In genomic region chr6:121045345-121046080, GRCm38 (mm10) we compare ENCODE assay signal across 9 mouse cellular contexts.
DNase-seq lines count a peak whose midpoint lies in the region; ATAC-seq and TF ChIP-seq lines count a peak whose summit lies in the region.
"Had no signal": no experiment of that assay in that cellular context is flagged by ENCODE, and none has a peak within 500 bp of the region (broad histone marks: within the 10 kb centered on the region; RNA-seq: fewer than 3 reads in every experiment).

No protein-coding gene starts in this region.

- no peak for TF ChIP-seq CTCF in lung, postnatal 0 days (IDR thresholded peaks at IDR 0.05)

- DNase-seq in lung, postnatal 0 days (ENCODE audit: low spot score) = no peak
- DNase-seq in lung, postnatal 25 days (ENCODE audit: low spot score) = no peak
- no peak for DNase-seq in frontal cortex, postnatal 10 days (ENCODE audit: low spot score in 2 of 2)
- DNase-seq in spleen, adult 18-20 months = no peak

- no peak overlapping the region for H3K4me3 ChIP-seq in forebrain, embryonic 16.5 days (replicated peaks; ENCODE audit: low read length)
- H3K4me3 ChIP-seq in forebrain, embryonic 15.5 days = no peak overlapping the region
- no peak overlapping the region for H3K4me3 ChIP-seq in lung, postnatal 0 days (ENCODE audit: low read depth, low read length)
- H3K4me3 ChIP-seq in hindbrain, embryonic 12.5 days = no peak overlapping the region
- no peak overlapping the region for H3K4me3 ChIP-seq in neural tube, embryonic 14.5 days (ENCODE audit: low read depth, low read length)
- H3K4me3 ChIP-seq: stomach, embryonic 15.5 days had no signal

- ATAC-seq in forebrain, embryonic 16.5 days = peak; percentile 34; the same call in 1 of the 2 replicates
- no peak; the same call in 1 of the 2 replicates for ATAC-seq in forebrain, embryonic 15.5 days (replicated peaks)
- ATAC-seq in lung, postnatal 0 days = peak; percentile 56
- peak; percentile 75 for ATAC-seq in hindbrain, embryonic 12.5 days (ENCODE audit: low FRiP score)
- peak; percentile 41; the same call in 1 of the 2 replicates for ATAC-seq in neural tube, embryonic 14.5 days (ENCODE audit: low read depth)

- no peak overlapping the region for H3K27ac ChIP-seq in forebrain, embryonic 16.5 days (ENCODE audit: low read length)
- H3K27ac ChIP-seq in forebrain, embryonic 15.5 days (replicated peaks) = no peak overlapping the region
- no peak overlapping the region for H3K27ac ChIP-seq in lung, postnatal 0 days (ENCODE audit: low read length)
- peak overlapping the region; percentile 18; the same call in 1 of the 2 replicates for H3K27ac ChIP-seq in hindbrain, embryonic 12.5 days
- H3K27ac ChIP-seq in neural tube, embryonic 14.5 days (ENCODE audit: low read depth, low read length) = no peak overlapping the region
- H3K27ac ChIP-seq: stomach, embryonic 15.5 days had no signal

- no peaks in the 10 kb centered on the region for H3K27me3 ChIP-seq in forebrain, embryonic 16.5 days (replicated peaks; ENCODE audit: control insufficient read depth, insufficient read depth, low read length)
- H3K27me3 ChIP-seq in forebrain, embryonic 15.5 days = no peaks in the 10 kb centered on the region
- H3K27me3 ChIP-seq in lung, postnatal 0 days (replicated peaks; ENCODE audit: insufficient read depth, low read length) = no peaks in the 10 kb centered on the region
- no peaks in the 10 kb centered on the region for H3K27me3 ChIP-seq in hindbrain, embryonic 12.5 days
- H3K27me3 ChIP-seq in neural tube, embryonic 14.5 days (ENCODE audit: control insufficient read depth, insufficient read depth, low read length) = no peaks in the 10 kb centered on the region
- H3K27me3 ChIP-seq: stomach, embryonic 15.5 days had no signal

- no peaks in the 10 kb centered on the region for H3K9me3 ChIP-seq in forebrain, embryonic 16.5 days (ENCODE audit: control insufficient read depth, low read length)
- H3K9me3 ChIP-seq in forebrain, embryonic 15.5 days = no peaks in the 10 kb centered on the region
- no peaks in the 10 kb centered on the region for H3K9me3 ChIP-seq in lung, postnatal 0 days (ENCODE audit: low read length)
- no peaks in the 10 kb centered on the region for H3K9me3 ChIP-seq in hindbrain, embryonic 12.5 days (replicated peaks)
- H3K9me3 ChIP-seq in neural tube, embryonic 14.5 days (ENCODE audit: control insufficient read depth, low read length) = no peaks in the 10 kb centered on the region
- H3K9me3 ChIP-seq: stomach, embryonic 15.5 days had no signal

- H3K9ac ChIP-seq in forebrain, embryonic 16.5 days (replicated peaks; ENCODE audit: low read depth, low read length) = no peak overlapping the region
- H3K9ac ChIP-seq in forebrain, embryonic 15.5 days (replicated peaks) = no peak overlapping the region
- no peak overlapping the region for H3K9ac ChIP-seq in lung, postnatal 0 days (replicated peaks; ENCODE audit: low read depth)
- no peak overlapping the region for H3K9ac ChIP-seq in hindbrain, embryonic 12.5 days
- H3K9ac ChIP-seq in neural tube, embryonic 14.5 days (replicated peaks; ENCODE audit: low read depth, low read length) = no peak overlapping the region
- H3K9ac ChIP-seq: stomach, embryonic 15.5 days had no signal

- no peak for TF ChIP-seq EP300 in lung, postnatal 0 days (IDR thresholded peaks at IDR 0.05)

- no peak overlapping the region for H3K4me2 ChIP-seq in forebrain, embryonic 16.5 days (ENCODE audit: low read length)
- no peak overlapping the region for H3K4me2 ChIP-seq in forebrain, embryonic 15.5 days (replicated peaks)
- 0 out of 2 replicates have a peak overlapping the region, but pooled peaks have one; percentile 11 for H3K4me2 ChIP-seq in lung, postnatal 0 days (replicated peaks; ENCODE audit: low read depth, low read length)
- no peak overlapping the region for H3K4me2 ChIP-seq in hindbrain, embryonic 12.5 days (replicated peaks)
- H3K4me2 ChIP-seq in neural tube, embryonic 14.5 days (ENCODE audit: low read depth, low read length) = no peak overlapping the region
- H3K4me2 ChIP-seq: stomach, embryonic 15.5 days had no signal

- peaks cover 10% of the 10 kb centered on the region for H3K4me1 ChIP-seq in forebrain, embryonic 16.5 days (replicated peaks; ENCODE audit: control insufficient read depth, insufficient read depth, low read length)
- H3K4me1 ChIP-seq in forebrain, embryonic 15.5 days = peaks cover 19% of the 10 kb centered on the region
- H3K4me1 ChIP-seq in lung, postnatal 0 days (ENCODE audit: insufficient read depth, low read depth, low read length) = no peaks in the 10 kb centered on the region; the same call in 1 of the 2 replicates
- H3K4me1 ChIP-seq in hindbrain, embryonic 12.5 days = peaks cover 16% of the 10 kb centered on the region
- H3K4me1 ChIP-seq in neural tube, embryonic 14.5 days (ENCODE audit: control insufficient read depth, insufficient read depth, low read length) = no peaks in the 10 kb centered on the region

- peaks cover 6% of the 10 kb centered on the region for H3K36me3 ChIP-seq in forebrain, embryonic 16.5 days (ENCODE audit: control insufficient read depth, insufficient read depth)
- peaks cover 9% of the 10 kb centered on the region for H3K36me3 ChIP-seq in forebrain, embryonic 15.5 days
- H3K36me3 ChIP-seq in lung, postnatal 0 days (ENCODE audit: insufficient read depth, low read length) = peaks cover 7% of the 10 kb centered on the region; the same call in 1 of the 2 replicates
- H3K36me3 ChIP-seq in hindbrain, embryonic 12.5 days = peaks cover 16% of the 10 kb centered on the region
- H3K36me3 ChIP-seq in neural tube, embryonic 14.5 days (ENCODE audit: control insufficient read depth, insufficient read depth, low read length) = peaks cover 4% of the 10 kb centered on the region

- 62% methylated on average over 20 of the region's 20 CpGs for WGBS in forebrain, embryonic 16.5 days
- WGBS in forebrain, embryonic 15.5 days = 73% methylated on average over 20 of the region's 20 CpGs
- 52% methylated on average over 20 of the region's 20 CpGs for WGBS in lung, postnatal 0 days
- WGBS in hindbrain, embryonic 12.5 days = 54% methylated on average over 20 of the region's 20 CpGs
- 55% methylated on average over 20 of the region's 20 CpGs for WGBS in neural tube, embryonic 14.5 days
